Mouse (Mus musculus): ENCODE measurements around the gene Tom1l2.

Tom1l2 gene

DNA sequence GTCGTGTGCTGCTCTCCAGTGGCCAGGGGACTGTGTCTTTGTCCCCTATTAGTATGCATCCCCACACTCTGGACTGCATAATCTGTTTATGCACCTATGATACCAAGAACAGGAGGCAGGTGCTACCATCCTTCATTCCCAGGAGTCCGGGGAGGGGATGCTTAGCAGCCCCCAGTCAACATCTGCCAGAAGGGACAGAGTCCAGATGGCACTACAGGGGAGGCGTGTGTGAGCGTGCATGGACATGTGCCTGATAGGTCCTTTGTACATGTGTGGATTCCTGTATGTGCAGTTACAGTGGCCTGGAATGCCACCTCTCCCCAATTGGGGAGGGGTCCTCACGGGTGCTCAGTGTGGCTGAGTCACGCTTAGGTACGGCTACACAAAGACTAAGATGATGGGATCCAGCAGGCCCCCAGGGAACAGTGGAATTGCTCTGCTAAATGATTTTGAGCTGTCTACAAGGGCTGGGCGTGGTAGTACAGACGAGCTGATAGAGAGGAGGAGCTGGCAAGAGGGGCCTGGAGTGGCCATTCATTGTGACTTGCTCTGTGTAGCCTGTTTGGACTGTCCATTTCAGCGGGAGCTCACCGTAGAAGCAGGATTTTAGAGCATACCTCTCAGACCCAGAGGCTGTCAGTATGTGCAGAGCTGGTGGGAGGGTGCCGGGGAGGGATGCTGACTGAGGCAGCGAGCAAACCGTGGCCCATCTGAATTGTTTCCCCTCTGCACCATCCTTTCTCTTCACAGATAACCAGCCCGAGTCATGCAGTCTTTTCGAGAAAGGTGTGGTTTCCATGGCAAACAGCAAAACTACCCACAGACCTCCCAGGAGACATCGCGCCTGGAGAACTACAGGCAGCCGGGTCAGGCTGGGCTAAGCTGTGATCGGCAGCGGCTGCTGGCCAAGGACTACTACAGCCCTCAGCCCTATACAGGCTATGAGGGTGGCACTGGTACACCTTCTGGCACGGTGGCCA is 168.1 kb downstream of the Tom1l2 start:
- DNase-seq (ENCODE audit: extremely low read depth, insufficient read length, low spot score): no peak

DNA sequence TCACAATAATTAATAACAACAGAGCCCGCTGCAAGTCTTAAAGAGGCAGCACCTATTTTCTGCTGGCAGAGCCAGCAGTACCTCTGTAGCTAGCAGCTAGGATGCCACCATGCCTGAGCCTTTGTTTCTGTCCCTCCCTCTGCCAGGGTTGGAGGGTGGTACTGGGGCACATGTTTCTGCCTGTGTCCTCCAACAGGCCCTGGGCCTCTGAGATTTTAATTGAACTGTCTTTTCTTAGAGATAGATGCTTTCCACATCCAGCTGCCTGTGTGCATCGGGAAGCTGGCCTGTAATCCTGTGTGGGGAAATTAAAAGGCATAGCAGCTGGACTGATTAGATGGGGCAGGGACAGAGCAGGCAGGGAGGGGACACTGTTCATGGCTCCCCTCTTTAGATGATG is 170.0 kb downstream of the Tom1l2 start:
- DNase-seq (ENCODE audit: extremely low read depth, insufficient read length, low spot score): no peak

DNA sequence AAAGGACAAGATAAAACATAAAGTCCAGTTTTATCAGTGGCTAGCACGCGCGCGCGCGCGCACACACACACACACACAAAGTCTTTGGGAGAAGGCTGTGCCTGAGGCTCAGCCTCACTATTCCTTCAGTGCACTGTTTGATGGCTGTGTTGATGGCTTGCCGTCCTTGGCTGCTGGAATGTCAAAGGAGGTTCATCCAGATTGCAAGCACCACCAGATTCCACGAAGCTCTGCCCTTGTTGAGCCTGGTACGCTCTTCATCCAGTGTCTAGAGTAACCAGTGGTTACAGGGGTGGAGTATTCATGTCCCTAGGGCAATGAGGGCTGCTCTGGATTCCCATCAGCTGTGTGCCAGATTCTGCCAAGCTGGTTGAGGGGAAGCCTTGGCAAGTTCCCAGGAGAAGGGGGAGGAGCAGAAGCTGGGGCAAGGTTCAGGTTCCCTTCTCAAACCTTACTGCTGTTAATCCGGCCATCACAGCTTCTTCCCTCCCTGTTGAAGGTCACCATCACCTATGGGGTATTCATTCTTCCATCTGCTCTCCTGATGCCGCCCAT is 170.5 kb downstream of the Tom1l2 start:
- DNase-seq (ENCODE audit: extremely low read depth, insufficient read length, low spot score): no peak

DNA sequence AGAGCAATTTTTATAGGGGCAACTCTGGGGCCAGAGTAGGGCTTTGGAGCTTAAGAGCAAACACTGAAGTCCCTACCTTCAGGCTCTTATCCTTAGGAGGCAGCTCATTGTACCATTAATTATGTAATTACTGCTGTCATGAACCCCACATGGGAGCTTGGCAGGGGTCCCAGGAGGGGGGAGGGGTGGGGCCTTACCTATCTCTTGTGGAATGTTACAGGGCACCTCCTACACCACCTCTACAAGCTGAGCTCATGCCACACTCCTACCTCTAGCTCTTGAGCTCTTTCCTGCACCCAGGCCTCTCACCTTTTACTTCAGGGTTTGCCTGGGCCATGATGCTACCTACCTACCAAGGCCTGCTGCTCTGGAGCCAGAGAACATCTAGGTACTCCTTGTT is 174.2 kb downstream of the Tom1l2 start:
- DNase-seq (ENCODE audit: extremely low read depth, insufficient read length, low spot score): no peak

DNA sequence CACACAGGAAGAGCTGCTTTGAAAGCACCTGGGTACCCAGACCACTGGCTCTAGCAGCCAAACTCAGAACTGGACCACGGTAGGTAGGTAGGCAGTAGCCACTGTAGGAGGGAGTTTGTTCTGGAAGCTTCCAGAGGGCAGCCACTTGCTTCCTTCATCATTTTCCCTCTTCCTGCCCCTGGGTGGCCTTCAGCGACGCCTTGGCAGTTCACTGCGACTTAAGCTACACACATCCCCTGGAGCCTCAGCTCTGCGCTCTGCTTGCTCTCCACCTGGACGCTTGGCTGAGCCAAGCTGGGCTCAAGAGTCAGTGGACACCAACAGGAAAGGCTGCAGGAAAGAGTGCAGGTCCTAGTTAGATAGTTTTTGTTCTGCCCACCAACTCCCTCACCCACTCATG is 174.7 kb downstream of the Tom1l2 start:
- DNase-seq (ENCODE audit: extremely low read depth, insufficient read length, low spot score): no peak

DNA sequence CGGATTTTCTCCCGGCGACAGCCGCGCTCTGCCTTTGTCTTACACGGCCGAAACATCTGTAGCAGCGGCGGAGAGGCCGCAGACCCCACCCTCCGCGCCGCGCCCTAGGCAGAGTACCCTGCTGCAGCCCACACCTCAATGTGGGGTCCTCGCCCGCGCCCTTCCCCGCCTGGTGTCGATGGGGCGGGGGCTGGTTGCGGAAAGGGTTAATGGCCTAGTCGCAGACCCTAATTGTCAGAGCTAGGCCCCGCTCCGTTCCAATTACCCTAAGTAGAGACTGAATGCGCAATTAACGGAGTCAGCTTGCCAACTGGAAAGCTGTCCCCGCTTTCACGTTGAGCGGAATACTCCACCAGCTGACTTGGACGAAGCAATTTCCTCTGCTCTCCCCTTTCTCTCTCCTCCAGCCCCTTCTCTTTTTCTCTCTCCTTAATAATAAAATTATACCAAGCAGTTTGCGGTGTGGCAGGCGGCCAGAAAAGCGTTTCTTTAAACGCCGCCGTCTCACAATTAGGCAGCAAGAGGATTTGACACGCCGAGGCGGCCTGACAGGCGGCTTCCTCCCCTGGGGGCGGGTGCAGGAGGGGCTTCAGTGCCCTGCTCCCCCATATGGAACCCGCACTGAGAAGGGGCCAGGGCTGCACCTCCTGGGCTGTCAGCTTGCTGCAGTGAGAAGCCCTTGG is 175.6 kb downstream of the Tom1l2 start:
- DNase-seq (ENCODE audit: extremely low read depth, insufficient read length, low spot score): no peak
